Mouse (Mus musculus): ENCODE results near the gene 9130019O22Rik.
"Not testable (repeated sequence)": the region's sequence is repeated elsewhere in the genome, so short reads cannot be mapped to it uniquely, and the experiment has no call there.

DNA sequence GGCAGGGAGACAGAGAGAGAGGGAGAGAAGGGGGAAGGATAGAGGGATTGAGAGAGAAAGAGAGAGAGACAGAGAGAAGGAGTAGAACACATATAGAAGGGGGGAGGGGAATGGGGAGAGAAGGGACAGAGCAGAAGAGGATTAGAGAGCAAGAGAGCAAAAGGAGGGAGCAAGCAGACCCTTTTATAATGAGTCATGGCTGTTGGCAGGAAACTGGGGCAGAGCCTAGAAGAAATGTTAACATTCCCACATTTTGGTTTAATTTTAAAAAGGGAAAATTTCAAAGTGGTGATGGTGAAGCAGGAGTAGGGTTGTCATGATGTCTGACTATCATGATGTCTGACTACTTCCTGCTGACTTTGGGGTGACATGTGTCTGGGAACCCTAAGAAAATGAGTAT is 1.2 kb upstream of the 9130019O22Rik start:
- TF ChIP-seq POLR2A (IDR thresholded peaks at IDR 0.05; ENCODE audit: control insufficient read depth, low read depth, low read length); CTCF (IDR thresholded peaks at IDR 0.05; ENCODE audit: control insufficient read depth, insufficient read depth, insufficient replicate concordance, low read depth, low read length): not testable (repeated sequence)

All from testis, adult 2 months (tissue).